Mouse (Mus musculus) megakaryocyte, embryonic 14.5 days (primary cell): ENCODE results near the gene Msl2.

ENCODE experiments used
- FLI1 ChIP-seq: IDR thresholded peaks from 2 replicates; pipeline ENCODE4 v1.6.1; 2012; ENCODE audit warnings: low read length, inconsistent platforms, mixed read lengths
- GATA1 ChIP-seq: IDR thresholded peaks from 3 replicates; pipeline ENCODE4 v1.6.1; 2012; ENCODE audit warnings: mixed read lengths, low read length, inconsistent platforms, borderline replicate concordance

GRCm38 (mm10) chr9:101073987-101074331, at the start of gene Msl2:
- no peak for TF ChIP-seq GATA1
- TF ChIP-seq FLI1 = no peak
